Mouse (Mus musculus) bone marrow, adult 2 months (tissue): ENCODE results near the gene Tas2r144.

Source experiments
- CTCF ChIP-seq: fragments of 200-500 bp; IDR thresholded peaks from 2 replicates; pipeline ENCODE4 v1.5.1; 2011; ENCODE audit warnings: low read length, control low read depth; ENCODE audit not compliant: control insufficient read depth, insufficient read depth
- POLR2A ChIP-seq: fragments of 200-500 bp; IDR thresholded peaks from 2 replicates; pipeline ENCODE4 v1.6.1; 2011; ENCODE audit warnings: low read depth, mild to moderate bottlenecking, control low read depth, low read length, borderline replicate concordance; ENCODE audit not compliant: control insufficient read depth

- no peak for TF ChIP-seq CTCF
- no peak for TF ChIP-seq POLR2A
Observed at GRCm38 (mm10) chr6:42241311-42242045, 26.4 kb downstream of the Tas2r144 start.
